Mouse (Mus musculus) thymus, postnatal 25 days (tissue): Measurements from ENCODE around the gene Cfap61.
"Not testable (repeated sequence)": the region's sequence is repeated elsewhere in the genome, so short reads cannot be mapped to it uniquely, and the experiment has no call there.

Source experiments
- DNase-seq: peaks from one replicate; pipeline ENCODE4 v3.0.0; 2022

The Cfap61 gene

DNA sequence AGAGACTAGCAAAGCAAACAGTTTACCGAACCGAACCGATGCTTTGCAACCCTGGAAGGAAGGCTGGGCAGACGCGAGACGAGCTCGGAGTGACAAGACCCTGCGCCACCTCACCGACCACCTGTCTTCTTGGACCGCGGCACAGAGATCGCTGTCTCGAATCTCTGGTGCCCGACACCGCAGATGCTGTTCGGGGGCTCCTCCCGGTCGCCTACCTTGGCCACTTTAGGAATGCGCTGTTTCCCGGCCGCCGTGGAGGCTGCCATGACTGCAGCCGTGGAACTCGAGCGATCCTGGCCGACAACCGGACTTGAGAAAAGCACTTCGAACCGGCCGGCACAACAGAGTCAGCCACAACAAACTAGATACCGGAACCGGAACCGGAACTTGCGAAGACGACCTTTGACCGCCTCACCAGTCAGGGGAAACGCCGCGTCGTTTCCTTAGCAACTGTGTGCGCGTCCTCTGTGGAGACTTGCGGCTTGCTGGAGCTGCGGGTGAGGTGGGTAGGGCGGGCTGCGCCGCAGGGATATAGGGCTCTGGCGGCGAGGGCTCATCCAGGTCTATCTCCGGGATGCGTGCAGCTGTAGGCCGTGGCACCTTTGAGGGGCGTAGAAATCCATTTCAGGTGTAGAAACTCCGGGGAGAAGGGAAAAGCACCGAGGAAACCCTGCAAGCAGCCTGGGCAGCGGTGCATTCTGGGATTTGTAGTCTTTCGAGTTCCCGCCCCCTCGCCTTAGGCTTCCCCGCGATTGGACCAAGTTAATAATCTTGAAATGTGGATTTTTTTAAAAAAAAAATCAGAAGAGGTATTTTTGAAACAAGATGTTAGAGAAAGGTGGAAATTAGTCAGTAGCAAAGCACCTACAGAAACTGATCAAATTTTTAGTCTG, at the start of gene Cfap61, which contains the start of gene Crnkl1:
TSS of gene Cfap61 (plus strand) at position 446 of the 893 bp plus-strand sequence.
TSS of gene Crnkl1 (minus strand) at position 676 of the 893 bp plus-strand sequence.
- peak; percentile 91 for DNase-seq

- no peak for DNase-seq
These were observed 49.4 kb upstream of the Cfap61 start for GRCm38 (mm10) chr2:145884913-145885785.

DNA sequence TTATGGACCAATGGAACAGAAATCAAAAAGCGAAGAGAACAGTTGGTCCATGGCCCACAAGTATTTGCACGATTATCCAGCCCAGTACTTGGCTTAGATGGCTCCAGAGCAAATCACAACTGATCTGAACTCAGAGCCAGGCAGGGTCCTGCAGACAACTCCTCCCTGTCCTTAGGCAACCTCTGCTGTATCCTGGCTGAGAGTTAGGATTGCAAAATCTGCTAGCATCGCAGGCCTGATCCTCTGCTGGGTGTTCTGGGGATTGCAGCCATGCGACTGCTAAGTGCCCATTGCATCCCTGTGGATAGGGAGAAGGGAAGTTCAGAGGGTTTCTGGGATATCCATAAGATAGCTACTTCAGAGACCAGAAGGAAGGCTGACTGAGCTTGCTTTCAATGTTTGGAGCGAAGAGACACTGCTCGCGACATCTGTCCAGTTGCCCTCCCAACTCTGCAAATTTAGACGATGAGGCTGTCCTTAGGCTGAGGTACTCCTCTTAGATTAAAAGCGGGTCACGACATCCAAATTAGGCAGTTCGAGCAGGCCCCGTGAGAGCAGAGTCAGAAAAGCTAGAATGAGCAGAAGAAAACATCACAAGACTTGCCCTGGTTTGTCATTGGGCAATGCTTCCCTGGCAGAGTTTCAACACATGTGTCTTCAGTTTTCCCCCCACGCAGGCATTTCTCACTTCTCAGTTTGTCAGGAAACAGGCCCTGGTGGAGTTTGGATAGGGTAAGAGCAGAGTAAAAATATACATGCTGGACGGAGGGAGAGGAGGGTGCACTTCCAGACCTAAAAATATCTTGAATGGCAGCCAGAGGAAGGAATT, 46.4 kb upstream of the Cfap61 start:
- DNase-seq = no peak

DNA sequence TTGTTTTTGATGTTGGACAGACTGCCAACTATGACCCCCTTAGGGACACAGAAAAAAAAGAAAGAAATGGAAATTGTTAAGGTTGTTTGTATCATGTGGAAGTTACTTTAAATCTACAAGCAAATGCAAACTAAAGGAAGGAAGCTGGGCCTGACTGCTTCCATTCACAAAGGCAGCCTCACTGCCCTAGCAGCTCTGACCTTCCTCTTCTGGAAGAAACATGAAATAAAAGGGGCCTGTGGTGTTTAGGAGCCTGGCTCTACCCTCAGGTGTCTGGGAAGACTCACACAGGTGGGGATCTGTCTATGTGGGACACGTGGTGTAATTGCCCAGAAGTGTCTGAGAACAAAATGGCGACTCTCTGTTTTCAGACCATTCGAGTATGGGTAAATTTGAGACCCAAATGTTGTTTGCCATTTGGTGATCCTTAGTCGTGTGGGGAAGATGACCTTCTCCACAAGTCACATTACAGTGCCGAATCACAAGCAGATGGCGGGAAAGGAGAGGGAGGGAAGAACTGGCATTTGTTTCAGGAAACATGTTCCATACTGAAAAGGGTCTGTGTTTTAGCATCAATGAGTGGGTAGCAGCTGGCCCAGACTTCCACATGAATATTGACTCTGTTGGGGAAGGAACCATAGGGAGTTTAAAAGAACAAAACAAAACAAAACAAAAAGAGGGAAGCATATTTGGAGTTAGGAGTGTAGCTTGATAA, 45.7 kb upstream of the Cfap61 start:
- no peak for DNase-seq

GRCm38 (mm10) chr2:145890571-145890970, 44.0 kb upstream of the Cfap61 start:
- DNase-seq = no peak

DNA sequence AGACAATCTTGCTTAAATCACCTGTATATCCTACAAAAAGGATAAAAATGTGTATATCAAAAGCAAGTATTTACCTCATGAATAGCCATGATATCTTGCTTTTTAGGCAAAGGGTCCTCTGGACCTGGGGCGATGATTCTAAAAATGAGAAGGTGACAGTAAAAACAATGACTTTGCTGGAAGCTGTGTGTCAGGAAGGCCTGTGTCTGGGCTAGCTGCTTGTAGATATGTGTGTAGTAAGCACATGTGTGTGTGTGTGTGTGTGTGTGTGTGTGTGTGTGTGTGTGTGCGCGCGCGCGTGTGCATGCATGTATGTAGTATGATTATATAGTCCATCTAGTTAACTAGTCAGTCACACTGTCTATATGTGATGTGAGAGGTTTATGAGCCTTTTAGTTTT, 40.8 kb upstream of the Cfap61 start:
- DNase-seq = no peak

DNA sequence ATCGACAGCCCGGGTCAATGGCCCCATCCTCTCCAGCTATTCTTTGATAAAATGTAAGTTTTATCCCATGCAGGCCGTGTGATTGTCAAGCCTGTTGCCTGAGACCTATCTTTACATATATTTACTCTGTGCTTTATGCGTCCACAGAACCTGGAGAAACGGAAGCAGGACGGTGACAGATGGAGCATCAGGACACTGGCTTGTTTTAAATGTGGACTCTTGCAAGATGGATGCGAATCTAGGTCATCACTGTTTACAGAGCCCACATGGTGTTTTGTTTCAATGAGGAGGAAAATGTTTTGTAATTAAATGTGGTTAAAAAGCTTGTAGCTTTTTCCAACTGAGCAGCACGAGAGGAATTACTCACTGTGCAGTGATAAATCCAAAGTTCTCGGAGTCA, 36.5 kb upstream of the Cfap61 start:
- no peak for DNase-seq

GRCm38 (mm10) chr2:145900318-145900717, 34.3 kb upstream of the Cfap61 start:
- DNase-seq = not testable (repeated sequence)

DNA sequence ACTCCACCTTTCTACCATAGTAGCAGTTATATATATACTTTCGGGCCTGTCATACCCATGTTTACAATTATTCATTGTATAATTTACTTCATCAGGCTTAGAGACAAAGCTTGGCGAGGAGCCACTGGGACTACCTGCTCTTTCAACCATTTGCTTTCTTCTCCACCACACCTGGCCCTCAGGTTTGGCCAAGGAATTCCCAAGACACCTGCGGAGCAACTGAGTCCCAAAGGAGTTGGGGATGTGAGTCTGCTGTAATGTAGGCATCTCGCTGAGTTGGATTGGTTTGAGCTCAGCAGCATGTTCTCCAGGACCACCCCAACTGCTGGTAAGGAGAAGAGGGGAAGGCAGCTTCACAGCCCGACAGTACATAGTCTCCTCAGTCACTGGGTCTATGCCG, 32.7 kb upstream of the Cfap61 start, which contains the start of gene Naa20:
TSS of gene Naa20 (plus strand) at position 239 of the 400 bp plus-strand sequence.
- no peak for DNase-seq

- peak; percentile 89 for DNase-seq
These were observed 31.3 kb upstream of the Cfap61 start for GRCm38 (mm10) chr2:145903061-145903901.

GRCm38 (mm10) chr2:145903983-145904616, 30.5 kb upstream of the Cfap61 start:
- no peak for DNase-seq

GRCm38 (mm10) chr2:145905156-145905555, 29.4 kb upstream of the Cfap61 start:
- no peak for DNase-seq

GRCm38 (mm10) chr2:145905884-145906283, 28.7 kb upstream of the Cfap61 start:
- DNase-seq = not testable (repeated sequence)

DNA sequence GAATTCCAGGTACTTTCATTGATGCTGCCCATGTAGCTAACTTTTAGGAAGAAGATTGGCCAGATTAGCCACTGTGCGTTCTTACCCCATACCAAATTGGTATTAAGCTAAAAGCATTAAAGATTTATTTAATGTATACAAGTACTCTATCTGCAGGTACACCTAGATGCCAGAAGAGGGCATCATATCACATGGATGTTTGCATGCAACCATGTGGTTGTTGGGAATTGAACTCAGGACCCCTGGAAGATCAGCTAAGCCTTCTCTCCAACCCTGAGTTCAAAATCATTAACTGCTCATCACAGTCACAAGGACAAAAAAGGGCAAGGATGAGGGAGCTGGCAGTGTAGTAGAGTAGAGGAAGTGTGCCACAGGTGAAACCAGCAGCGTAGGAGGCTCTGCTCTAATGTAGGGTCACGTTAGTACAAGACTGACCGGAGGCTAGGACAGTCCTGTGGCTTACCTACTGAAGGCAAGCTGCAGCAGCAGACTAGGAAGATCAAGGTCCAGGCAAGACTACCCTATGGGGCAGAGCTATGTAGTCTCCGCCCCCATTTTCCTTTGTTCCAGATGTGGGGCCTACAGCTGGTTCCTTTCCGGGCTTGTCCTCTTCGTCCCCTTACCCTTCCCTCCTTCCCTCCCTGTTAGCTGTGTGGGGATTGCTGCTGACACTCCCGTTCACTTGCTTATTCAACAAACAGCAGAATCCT, 13.5 kb upstream of the Cfap61 start:
- DNase-seq = no peak

GRCm38 (mm10) chr2:145936975-145937374, 2.4 kb downstream of the Cfap61 start:
- DNase-seq = no peak

DNA sequence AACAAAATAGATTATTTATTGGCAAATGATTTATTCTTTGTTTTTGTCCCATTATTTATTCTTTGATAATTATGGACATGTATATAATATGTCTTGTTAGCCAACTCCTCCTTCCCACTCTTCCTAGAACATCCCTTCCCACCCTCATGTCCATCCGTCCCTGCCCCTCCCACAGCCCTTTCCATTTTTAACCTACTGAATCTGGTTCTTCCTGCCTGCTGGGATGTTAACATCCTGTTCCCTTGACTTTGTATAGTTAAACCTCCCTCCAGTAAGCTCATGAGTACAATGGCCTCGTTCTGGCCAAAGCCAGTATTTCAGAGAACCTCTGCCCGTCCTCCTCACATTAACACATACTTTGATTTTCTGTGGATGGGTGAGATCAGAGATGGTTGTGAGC, 6.8 kb downstream of the Cfap61 start:
- DNase-seq = no peak

- DNase-seq = no peak
These were observed 9.7 kb downstream of the Cfap61 start for GRCm38 (mm10) chr2:145944286-145944685.

DNA sequence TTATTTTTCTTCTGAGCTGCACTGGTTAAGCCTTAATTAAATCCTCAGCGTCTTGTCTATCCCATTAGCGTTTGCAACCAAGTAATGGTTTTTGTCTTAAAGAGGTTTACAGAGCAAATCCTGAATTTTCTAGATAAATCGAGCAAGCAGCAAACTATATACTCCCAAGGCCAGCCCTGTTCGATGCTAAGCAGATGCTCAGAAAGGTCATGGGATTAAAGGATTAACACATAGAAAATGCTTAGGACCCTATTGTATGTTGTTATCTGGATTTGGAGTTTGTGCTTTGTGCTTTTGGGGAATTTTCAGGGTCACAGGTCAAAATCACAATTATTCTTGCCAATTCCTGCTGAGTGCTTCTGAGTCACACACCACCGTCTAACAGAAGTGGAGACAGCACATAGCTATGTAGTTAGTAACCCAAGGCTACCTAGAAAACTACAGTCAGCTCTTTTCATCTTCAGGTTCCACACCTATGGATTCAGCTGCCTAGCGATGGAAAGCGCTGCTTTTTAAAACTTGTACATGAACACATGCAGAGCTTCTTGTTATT, 13.9 kb downstream of the Cfap61 start:
- no peak for DNase-seq

GRCm38 (mm10) chr2:145949475-145950068, 15.0 kb downstream of the Cfap61 start:
- DNase-seq = no peak
